Mouse (Mus musculus) liver, adult 2 months (tissue): ENCODE results near the gene Gdf10. TPM values are rescaled to one million over a fixed set of nuclear protein-coding genes. Genes with fewer than 3 reads are reported as not detected.

Experiments
- DNase-seq: peaks from one replicate; pipeline ENCODE4 v3.0.0-alpha.2; 2011; ENCODE audit warnings: low read depth, low spot score; ENCODE audit errors: extremely low read depth
- H3K27ac ChIP-seq: fragments of 200-500 bp; replicated peaks from 2 replicates; pipeline ENCODE4 v1.5.1; 2012; ENCODE audit warnings: low read depth, mild to moderate bottlenecking, control low read depth, inconsistent platforms, low read length; ENCODE audit not compliant: insufficient read depth
- H3K27me3 ChIP-seq: fragments of 200-500 bp; 2 replicates; pipeline ENCODE4 v1.6.1; 2012; ENCODE audit warnings: mild to moderate bottlenecking, moderate library complexity, low read length, inconsistent platforms; ENCODE audit not compliant: control insufficient read depth, insufficient read depth
- H3K36me3 ChIP-seq: fragments of 200-500 bp; 2 replicates; pipeline ENCODE4 v1.6.1; 2012; ENCODE audit warnings: low read length, inconsistent platforms; ENCODE audit not compliant: control insufficient read depth, insufficient read depth
- H3K4me1 ChIP-seq: fragments of 200-500 bp; 2 replicates; pipeline ENCODE4 v1.6.1; 2011; ENCODE audit warnings: low read length; ENCODE audit not compliant: control insufficient read depth, insufficient read depth
- H3K4me3 ChIP-seq: fragments of 200-500 bp; 2 replicates; pipeline ENCODE4 v1.5.1; 2011; ENCODE audit warnings: low read depth, mild to moderate bottlenecking, control low read depth, low read length, moderate library complexity; ENCODE audit not compliant: insufficient read depth
- H3K79me2 ChIP-seq: fragments of 200-500 bp; 2 replicates; pipeline ENCODE4 v1.6.1; 2012; ENCODE audit warnings: inconsistent platforms, mild to moderate bottlenecking, low read length, moderate library complexity; ENCODE audit not compliant: control insufficient read depth, insufficient read depth
- H3K9ac ChIP-seq: fragments of 200-500 bp; 2 replicates; pipeline ENCODE4 v1.6.1; 2012; ENCODE audit warnings: low read depth, mild to moderate bottlenecking, control low read depth, inconsistent platforms, low read length
- CTCF ChIP-seq: fragments of 200-500 bp; IDR thresholded peaks from 2 replicates; pipeline ENCODE4 v1.5.1; 2011; ENCODE audit warnings: low read depth, low read length, control low read depth
- POLR2A ChIP-seq: fragments of 200-500 bp; IDR thresholded peaks from 2 replicates; pipeline ENCODE4 v1.6.1; 2011; ENCODE audit warnings: low read length, control low read depth; ENCODE audit not compliant: insufficient read depth; ENCODE audit errors: extremely low read depth
- WGBS: fragments of 180-500 bp; shearing (Covaris S2); methylation state at CpG from one replicate; pipeline ENCODE4 v1.1.7; 2018; 5-methylcytosine and 5-hydroxymethylcytosine counted together
- polyA plus RNA-seq: library from polyadenylated mRNA; depleted of rRNA; stranded (reverse); fragments of >200 nt; gene quantifications from 2 replicates; pipeline ENCODE4 v1.2.3, GENCODE M21; 2012; rRNA removed
- total RNA-seq: library from RNA; depleted of rRNA; stranded (reverse); fragments of >200 nt; gene quantifications from 2 replicates; pipeline ENCODE4 v1.2.3, GENCODE M21; 2014; rRNA removed

Gene Gdf10
- total and polyA plus RNA-seq, 2 experiments: 0.92 to 3.1 TPM

DNA sequence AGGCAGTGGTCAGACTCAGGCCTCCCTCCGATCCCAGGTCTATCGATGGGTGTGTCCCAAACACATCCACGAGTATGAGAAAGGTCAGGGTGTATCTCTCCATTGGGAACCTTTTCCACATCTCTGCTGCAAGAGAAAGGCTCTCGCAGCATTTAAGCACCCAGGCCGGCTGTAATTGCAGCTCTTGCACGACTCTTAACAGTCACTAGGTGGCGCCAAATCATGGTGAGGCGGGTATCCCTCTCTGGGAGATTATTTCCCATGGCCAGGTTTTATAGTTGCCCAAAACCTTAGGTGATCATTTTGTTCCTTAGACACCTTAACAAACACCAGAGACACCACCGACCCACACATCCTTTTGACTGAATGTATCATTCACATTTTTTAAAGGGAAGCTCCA, 36.0 kb downstream of the Gdf10 start:
- H3K36me3 ChIP-seq: no peaks in the 10 kb centered on the region

DNA sequence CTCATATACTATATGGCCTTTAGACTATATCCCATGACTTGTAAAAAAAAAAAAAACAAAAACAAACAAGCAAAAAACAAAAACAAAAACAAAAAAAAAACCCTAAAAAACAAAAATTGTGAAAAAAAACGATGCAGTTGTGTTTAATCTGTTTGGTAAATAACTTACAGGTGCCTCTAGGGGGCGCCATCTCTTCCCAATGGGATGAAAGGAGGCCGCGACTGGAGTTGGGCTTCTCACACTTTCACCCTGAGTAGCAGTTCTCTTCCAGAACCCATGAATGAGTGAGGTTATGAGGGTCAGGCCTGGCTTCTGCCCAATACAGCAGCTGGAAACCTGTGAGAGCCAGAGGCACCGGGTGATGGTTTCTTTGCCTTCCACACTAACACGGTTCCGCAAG, 42.3 kb downstream of the Gdf10 start:
- no peaks in the 10 kb centered on the region for H3K79me2 ChIP-seq

More for the DNA sequence above, 36.0 kb downstream of the Gdf10 start:
- DNase-seq: no peak
- no peak overlapping the region for H3K27ac ChIP-seq
- no peaks in the 10 kb centered on the region for H3K27me3 ChIP-seq
- peak; percentile 75 for TF ChIP-seq CTCF
- TF ChIP-seq POLR2A: no peak
- no peaks in the 10 kb centered on the region for H3K4me1 ChIP-seq
- no peaks in the 10 kb centered on the region for H3K79me2 ChIP-seq
- H3K9ac ChIP-seq: no peak overlapping the region
- WGBS: 3% methylated on average over 9 of the region's 9 CpGs
- H3K4me3 ChIP-seq: no peak overlapping the region

GRCm38 (mm10) chr14:33972679-33973078, 49.3 kb downstream of the Gdf10 start:
- Histone ChIP-seq H3K79me2 (no peaks in the 10 kb centered on the region), H3K36me3 (no peaks in the 10 kb centered on the region), H3K27ac (no peak overlapping the region), H3K27me3 (no peaks in the 10 kb centered on the region), H3K4me3 (no peak overlapping the region), H3K9ac (no peak overlapping the region), H3K4me1 (no peaks in the 10 kb centered on the region)
- TF ChIP-seq POLR2A (no peak), CTCF (peak; percentile 33)
- no peak for DNase-seq
- WGBS: 46% methylated on average over 7 of the region's 7 CpGs

More for the DNA sequence above, 42.3 kb downstream of the Gdf10 start:
- TF ChIP-seq POLR2A (no peak), CTCF (no peak)
- no peaks in the 10 kb centered on the region for H3K27me3 ChIP-seq
- H3K4me3 ChIP-seq: no peak overlapping the region
- no peaks in the 10 kb centered on the region for H3K36me3 ChIP-seq
- DNase-seq: no peak
- H3K27ac ChIP-seq: no peak overlapping the region
- WGBS: 61% methylated on average over 7 of the region's 7 CpGs
- H3K4me1 ChIP-seq: no peaks in the 10 kb centered on the region
- H3K9ac ChIP-seq: no peak overlapping the region

DNA sequence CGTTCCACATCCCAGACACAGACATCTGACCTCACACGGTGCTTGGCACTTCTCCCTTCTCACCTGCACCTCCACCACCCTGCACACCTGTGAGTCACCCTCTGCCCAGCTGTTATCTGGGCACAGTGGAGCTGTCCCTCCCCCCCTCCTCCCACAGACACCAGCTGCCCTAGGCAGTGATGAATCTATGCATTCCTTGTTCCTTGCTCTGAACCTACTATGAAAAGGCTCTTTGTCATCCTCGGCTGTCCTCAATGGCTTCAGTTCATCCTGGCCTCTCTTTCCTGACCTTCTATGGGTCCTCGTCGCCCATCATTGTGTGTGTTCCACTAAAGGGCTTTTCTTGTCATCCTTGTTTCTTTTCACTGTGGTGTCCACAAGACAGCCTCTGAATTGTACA, 51.4 kb downstream of the Gdf10 start:
- TF ChIP-seq POLR2A: no peak
- no peak for TF ChIP-seq CTCF
- peaks cover 6% of the 10 kb centered on the region; the same call in 1 of the 2 replicates for H3K27me3 ChIP-seq
- no peak overlapping the region for H3K9ac ChIP-seq
- H3K79me2 ChIP-seq: no peaks in the 10 kb centered on the region
- no peak overlapping the region for H3K27ac ChIP-seq
- no peak overlapping the region for H3K4me3 ChIP-seq
- no peaks in the 10 kb centered on the region for H3K4me1 ChIP-seq
- 72% methylated on average over 5 of the region's 5 CpGs for WGBS
- H3K36me3 ChIP-seq: no peaks in the 10 kb centered on the region
- DNase-seq: no peak

DNA sequence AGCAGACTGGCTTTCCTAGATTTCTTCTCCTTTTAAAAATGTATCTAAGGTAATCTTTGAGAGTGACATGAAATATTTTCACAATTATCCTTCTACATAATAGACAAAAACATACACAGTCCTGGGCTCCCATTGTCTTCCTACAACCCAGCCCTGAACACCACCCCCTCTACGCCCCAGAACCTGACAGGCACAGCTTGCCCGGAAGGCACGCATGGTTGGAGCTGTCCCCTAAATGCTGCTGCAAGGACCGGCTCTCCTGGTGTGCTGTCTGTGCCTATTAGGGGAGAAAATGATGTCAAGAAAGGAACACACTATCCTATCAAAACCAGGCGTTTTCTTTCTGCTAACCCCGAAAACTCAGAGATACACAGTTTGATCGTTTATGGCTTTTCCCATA, 54.4 kb downstream of the Gdf10 start:
- H3K4me3 ChIP-seq: no peak overlapping the region
- H3K79me2 ChIP-seq: no peaks in the 10 kb centered on the region
- TF ChIP-seq CTCF (no peak), POLR2A (no peak)
- no peaks in the 10 kb centered on the region for H3K4me1 ChIP-seq
- H3K36me3 ChIP-seq: no peaks in the 10 kb centered on the region
- no peak overlapping the region for H3K9ac ChIP-seq
- no peak overlapping the region for H3K27ac ChIP-seq
- DNase-seq: no peak
- peaks cover 6% of the 10 kb centered on the region; the same call in 1 of the 2 replicates for H3K27me3 ChIP-seq
- 46% methylated on average over 7 of the region's 7 CpGs for WGBS

- TF ChIP-seq POLR2A (no peak), CTCF (no peak)
- H3K9ac ChIP-seq: no peak within 1 kb of the TSS
- WGBS: 2% methylated on average over 25 of the region's 25 CpGs
These were observed 55.2 kb downstream of the Gdf10 start, which contains the start of gene Zfp488 for GRCm38 (mm10) chr14:33978604-33979059. TSS of gene Zfp488 (minus strand) at chr14:33978764.

More at GRCm38 (mm10) chr14:33978604-33979059, 55.2 kb downstream of the Gdf10 start, which contains the start of gene Zfp488:
- H3K4me1 ChIP-seq: no peaks in the 10 kb centered on the region
- DNase-seq: no peak
- no peaks in the 10 kb centered on the region for H3K79me2 ChIP-seq
- H3K27ac ChIP-seq: no peak within 1 kb of the TSS
- H3K36me3 ChIP-seq: no peaks in the 10 kb centered on the region
- H3K4me3 ChIP-seq: no peak within 1 kb of the TSS
- peaks cover 6% of the 10 kb centered on the region; the same call in 1 of the 2 replicates for H3K27me3 ChIP-seq

Other genes starting within 250 kb of the Gdf10 start
- 12.3 and 13.1 TPM in 2 replicates for gene Gdf2, start 17.5 kb downstream of the Gdf10 start, total RNA-seq
- 4.9 and 5.4 TPM in 2 replicates for gene Gdf2, start 17.5 kb downstream of the Gdf10 start, polyA plus RNA-seq
- gene Rbp3, start 30.4 kb downstream of the Gdf10 start, total RNA-seq: not detected in 2 replicates
- not detected in 2 replicates for gene Rbp3, start 30.4 kb downstream of the Gdf10 start, polyA plus RNA-seq
- under 0.01 TPM in 2 replicates for gene Zfp488, start 55.2 kb downstream of the Gdf10 start, total RNA-seq
- gene Zfp488, start 55.2 kb downstream of the Gdf10 start, polyA plus RNA-seq: not detected in 2 replicates
- not detected in 2 replicates for gene Gm30083, start 91.6 kb downstream of the Gdf10 start, total RNA-seq
- not detected in 2 replicates for gene Gm30083, start 91.6 kb downstream of the Gdf10 start, polyA plus RNA-seq
- gene Gm5460, start 93.2 kb downstream of the Gdf10 start, total RNA-seq: not detected in 2 replicates
- gene Gm5460, start 93.2 kb downstream of the Gdf10 start, polyA plus RNA-seq: not detected in 2 replicates
- gene Antxrl, start 129.1 kb downstream of the Gdf10 start, total RNA-seq: not detected in 2 replicates
- not detected in 2 replicates for gene Antxrl, start 129.1 kb downstream of the Gdf10 start, polyA plus RNA-seq
- 0.07 TPM in 1 of 2 replicates, not detected in the other for gene Anxa8, start 162.4 kb downstream of the Gdf10 start, total RNA-seq
- not detected in 2 replicates for gene Anxa8, start 162.4 kb downstream of the Gdf10 start, polyA plus RNA-seq
- not detected in 2 replicates for gene A630023A22Rik, start 179.2 kb downstream of the Gdf10 start, total RNA-seq
- gene A630023A22Rik, start 179.2 kb downstream of the Gdf10 start, polyA plus RNA-seq: not detected in 2 replicates
- under 0.01 TPM in 1 of 2 replicates, not detected in the other for gene Npy4r, start 228.9 kb downstream of the Gdf10 start, total RNA-seq
- not detected in 2 replicates for gene Npy4r, start 228.9 kb downstream of the Gdf10 start, polyA plus RNA-seq